Mouse (Mus musculus): ENCODE measurements at regions not wholly inside any gene's neighbourhood (a gene's known extent, or its start where the extent isn't known, plus 50 kb on each side); places are given as distances from the start of the nearest gene placed in this dataset.

- DNase-seq (ENCODE audit: low read depth, low spot score): no peak
These were observed 122.8 kb upstream of the Vegfc start for GRCm38 (mm10) chr8:53954476-53955158.

GRCm38 (mm10) chr8:53956148-53956547, 121.3 kb upstream of the Vegfc start:
- DNase-seq (ENCODE audit: low read depth, low spot score): no peak

GRCm38 (mm10) chr8:53958548-53958947, 118.9 kb upstream of the Vegfc start:
- DNase-seq (ENCODE audit: low read depth, low spot score): no peak

- no peak for DNase-seq (ENCODE audit: low read depth, low spot score)
These were observed 114.4 kb upstream of the Vegfc start for GRCm38 (mm10) chr8:53962993-53963392.

GRCm38 (mm10) chr8:53984296-53984695, 93.1 kb upstream of the Vegfc start:
- DNase-seq (ENCODE audit: low read depth, low spot score): no peak

- DNase-seq (ENCODE audit: low read depth, low spot score): no peak
These were observed 91.7 kb upstream of the Vegfc start for GRCm38 (mm10) chr8:53985685-53986084.

GRCm38 (mm10) chr8:53994208-53994607, 83.2 kb upstream of the Vegfc start:
- DNase-seq (ENCODE audit: low read depth, low spot score): no peak

- DNase-seq (ENCODE audit: low read depth, low spot score): no peak
These were observed 79.9 kb upstream of the Vegfc start for GRCm38 (mm10) chr8:53997461-53997860.

GRCm38 (mm10) chr8:54002948-54003347, 74.5 kb upstream of the Vegfc start:
- DNase-seq (ENCODE audit: low read depth, low spot score): no peak

GRCm38 (mm10) chr8:54014096-54014495, 63.3 kb upstream of the Vegfc start:
- peak; percentile 71 for DNase-seq (ENCODE audit: low read depth, low spot score)

- no peak for DNase-seq (ENCODE audit: low read depth, low spot score)
These were observed 58.8 kb upstream of the Vegfc start for GRCm38 (mm10) chr8:54018535-54019165.

Measured in ES-CJ7 (cell line).